Mouse (Mus musculus) testis, adult 2 months (tissue): ENCODE data around the gene Ltbp1.

Source experiments
- CTCF ChIP-seq: fragments of 200-500 bp; IDR thresholded peaks from 2 replicates; pipeline ENCODE4 v1.5.1; 2012; ENCODE audit warnings: low read depth, mild to moderate bottlenecking, inconsistent platforms, low read length, moderate library complexity; ENCODE audit not compliant: control insufficient read depth, insufficient read depth, insufficient replicate concordance
- POLR2A ChIP-seq: fragments of 200-500 bp; IDR thresholded peaks from 2 replicates; pipeline ENCODE4 v1.6.1; 2012; ENCODE audit warnings: low read depth, mild to moderate bottlenecking, inconsistent platforms, low read length, moderate library complexity; ENCODE audit not compliant: control insufficient read depth

GRCm38 (mm10) chr17:75101994-75102393, 96.6 kb downstream of the Ltbp1 start:
- no peak for TF ChIP-seq CTCF
- TF ChIP-seq POLR2A, result no peak
